Mouse (Mus musculus): ENCODE results near the gene Npvf. TPM values are rescaled to one million over a fixed set of nuclear protein-coding genes. Genes with fewer than 3 reads are reported as not detected.

Gene Npvf
- polyA plus RNA-seq, 1 experiment from 2014 or later, result not detected

GRCm38 (mm10) chr6:50666937-50667336 lies 12.7 kb upstream of the Npvf start:
- 49% methylated on average over 5 of the region's 5 CpGs for WGBS

GRCm38 (mm10) chr6:50665020-50665419 lies 10.8 kb upstream of the Npvf start:
- 43% methylated on average over 3 of the region's 3 CpGs for WGBS
- no peak overlapping the region for H3K4me3 ChIP-seq (ENCODE audit: low read length)
- no peaks in the 10 kb centered on the region for H3K36me3 ChIP-seq (ENCODE audit: control insufficient read depth, insufficient read depth, low read length)
- H3K4me1 ChIP-seq (replicated peaks; ENCODE audit: control insufficient read depth, insufficient read depth, low read length), result peaks cover 6% of the 10 kb centered on the region; the same call in 1 of the 2 replicates
- H3K9ac ChIP-seq (ENCODE audit: low read length), result no peak overlapping the region
- no peak for ATAC-seq (ENCODE audit: low read depth)
- H3K4me2 ChIP-seq (ENCODE audit: low read depth, low read length), result no peak overlapping the region
- no peaks in the 10 kb centered on the region for H3K9me3 ChIP-seq (ENCODE audit: control insufficient read depth, low read length)
- no peak overlapping the region for H3K27ac ChIP-seq (ENCODE audit: low read length)
- no peaks in the 10 kb centered on the region for H3K27me3 ChIP-seq (ENCODE audit: control insufficient read depth, insufficient read depth, low read depth, low read length)

More at GRCm38 (mm10) chr6:50666937-50667336, 12.7 kb upstream of the Npvf start:
- Histone ChIP-seq H3K27me3 (ENCODE audit: control insufficient read depth, insufficient read depth, low read depth, low read length) (no peaks in the 10 kb centered on the region), H3K36me3 (ENCODE audit: control insufficient read depth, insufficient read depth, low read length) (no peaks in the 10 kb centered on the region), H3K9ac (ENCODE audit: low read length) (no peak overlapping the region), H3K4me3 (ENCODE audit: low read length) (no peak overlapping the region), H3K4me2 (ENCODE audit: low read depth, low read length) (no peak overlapping the region), H3K27ac (ENCODE audit: low read length) (no peak overlapping the region), H3K9me3 (ENCODE audit: control insufficient read depth, low read length) (no peaks in the 10 kb centered on the region), H3K4me1 (replicated peaks; ENCODE audit: control insufficient read depth, insufficient read depth, low read length) (peaks cover 6% of the 10 kb centered on the region; the same call in 1 of the 2 replicates)
- no peak for ATAC-seq (ENCODE audit: low read depth)

GRCm38 (mm10) chr6:50664193-50664592 lies 10.0 kb upstream of the Npvf start:
- no peak overlapping the region for H3K27ac ChIP-seq (ENCODE audit: low read length)
- H3K4me1 ChIP-seq (replicated peaks; ENCODE audit: control insufficient read depth, insufficient read depth, low read length), result peaks cover 6% of the 10 kb centered on the region; the same call in 1 of the 2 replicates
- H3K36me3 ChIP-seq (ENCODE audit: control insufficient read depth, insufficient read depth, low read length), result no peaks in the 10 kb centered on the region
- no peaks in the 10 kb centered on the region for H3K27me3 ChIP-seq (ENCODE audit: control insufficient read depth, insufficient read depth, low read depth, low read length)
- H3K4me2 ChIP-seq (ENCODE audit: low read depth, low read length), result no peak overlapping the region
- no peak for ATAC-seq (ENCODE audit: low read depth)
- no peaks in the 10 kb centered on the region for H3K9me3 ChIP-seq (ENCODE audit: control insufficient read depth, low read length)
- 68% methylated on average over 3 of the region's 3 CpGs for WGBS
- H3K4me3 ChIP-seq (ENCODE audit: low read length), result no peak overlapping the region
- H3K9ac ChIP-seq (ENCODE audit: low read length), result no peak overlapping the region

GRCm38 (mm10) chr6:50662925-50663583 lies 8.8 kb upstream of the Npvf start:
- H3K4me1 ChIP-seq (replicated peaks; ENCODE audit: control insufficient read depth, insufficient read depth, low read length), result peaks cover 6% of the 10 kb centered on the region; the same call in 1 of the 2 replicates
- no peak overlapping the region for H3K27ac ChIP-seq (ENCODE audit: low read length)
- no peaks in the 10 kb centered on the region for H3K36me3 ChIP-seq (ENCODE audit: control insufficient read depth, insufficient read depth, low read length)
- no peaks in the 10 kb centered on the region for H3K27me3 ChIP-seq (ENCODE audit: control insufficient read depth, insufficient read depth, low read depth, low read length)
- 0 out of 2 replicates have a peak, but pooled peaks have one; percentile 20 for ATAC-seq (ENCODE audit: low read depth)
- no peak overlapping the region for H3K4me3 ChIP-seq (ENCODE audit: low read length)
- WGBS, result 63% methylated on average over 12 of the region's 12 CpGs
- no peak overlapping the region for H3K4me2 ChIP-seq (ENCODE audit: low read depth, low read length)
- no peak overlapping the region for H3K9ac ChIP-seq (ENCODE audit: low read length)
- H3K9me3 ChIP-seq (ENCODE audit: control insufficient read depth, low read length), result no peaks in the 10 kb centered on the region

- Histone ChIP-seq H3K9ac (ENCODE audit: low read length) (no peak overlapping the region), H3K9me3 (ENCODE audit: control insufficient read depth, low read length) (no peaks in the 10 kb centered on the region), H3K27ac (ENCODE audit: low read length) (no peak overlapping the region), H3K36me3 (ENCODE audit: control insufficient read depth, insufficient read depth, low read length) (no peaks in the 10 kb centered on the region), H3K4me2 (ENCODE audit: low read depth, low read length) (no peak overlapping the region), H3K4me3 (ENCODE audit: low read length) (no peak overlapping the region), H3K27me3 (ENCODE audit: control insufficient read depth, insufficient read depth, low read depth, low read length) (no peaks in the 10 kb centered on the region), H3K4me1 (replicated peaks; ENCODE audit: control insufficient read depth, insufficient read depth, low read length) (peaks cover 6% of the 10 kb centered on the region; the same call in 1 of the 2 replicates)
- ATAC-seq (ENCODE audit: low read depth), result no peak
- 63% methylated on average over 7 of the region's 7 CpGs for WGBS
Observed at GRCm38 (mm10) chr6:50661729-50662128, 7.5 kb upstream of the Npvf start.

- ATAC-seq (ENCODE audit: low read depth), result peak; percentile 10; the same call in 1 of the 2 replicates
- no peak overlapping the region for H3K9ac ChIP-seq (ENCODE audit: low read length)
Observed at GRCm38 (mm10) chr6:50658466-50658865, 4.2 kb upstream of the Npvf start.

GRCm38 (mm10) chr6:50658018-50658417 lies 3.8 kb upstream of the Npvf start:
- ATAC-seq (ENCODE audit: low read depth), result no peak
- WGBS, result 68% methylated on average over 5 of the region's 5 CpGs
- Histone ChIP-seq H3K4me1 (replicated peaks; ENCODE audit: control insufficient read depth, insufficient read depth, low read length) (no peaks in the 10 kb centered on the region), H3K9me3 (ENCODE audit: control insufficient read depth, low read length) (no peaks in the 10 kb centered on the region), H3K27me3 (ENCODE audit: control insufficient read depth, insufficient read depth, low read depth, low read length) (no peaks in the 10 kb centered on the region), H3K4me2 (ENCODE audit: low read depth, low read length) (no peak overlapping the region), H3K4me3 (ENCODE audit: low read length) (no peak overlapping the region), H3K27ac (ENCODE audit: low read length) (no peak overlapping the region), H3K36me3 (ENCODE audit: control insufficient read depth, insufficient read depth, low read length) (no peaks in the 10 kb centered on the region), H3K9ac (ENCODE audit: low read length) (no peak overlapping the region)

More at GRCm38 (mm10) chr6:50658466-50658865, 4.2 kb upstream of the Npvf start:
- Histone ChIP-seq H3K36me3 (ENCODE audit: control insufficient read depth, insufficient read depth, low read length) (no peaks in the 10 kb centered on the region), H3K27me3 (ENCODE audit: control insufficient read depth, insufficient read depth, low read depth, low read length) (no peaks in the 10 kb centered on the region), H3K4me3 (ENCODE audit: low read length) (no peak overlapping the region), H3K27ac (ENCODE audit: low read length) (no peak overlapping the region), H3K4me2 (ENCODE audit: low read depth, low read length) (no peak overlapping the region), H3K4me1 (replicated peaks; ENCODE audit: control insufficient read depth, insufficient read depth, low read length) (peaks cover under 1% of the 10 kb centered on the region; the same call in 1 of the 2 replicates), H3K9me3 (ENCODE audit: control insufficient read depth, low read length) (no peaks in the 10 kb centered on the region)
- WGBS, result 37% methylated on average over 3 of the region's 3 CpGs

GRCm38 (mm10) chr6:50656426-50656825 lies 2.2 kb upstream of the Npvf start:
- no peak for ATAC-seq (ENCODE audit: low read depth)
- Histone ChIP-seq H3K4me3 (ENCODE audit: low read length) (no peak overlapping the region), H3K36me3 (ENCODE audit: control insufficient read depth, insufficient read depth, low read length) (no peaks in the 10 kb centered on the region), H3K27me3 (ENCODE audit: control insufficient read depth, insufficient read depth, low read depth, low read length) (no peaks in the 10 kb centered on the region), H3K4me1 (replicated peaks; ENCODE audit: control insufficient read depth, insufficient read depth, low read length) (no peaks in the 10 kb centered on the region), H3K4me2 (ENCODE audit: low read depth, low read length) (no peak overlapping the region), H3K9me3 (ENCODE audit: control insufficient read depth, low read length) (no peaks in the 10 kb centered on the region), H3K27ac (ENCODE audit: low read length) (no peak overlapping the region), H3K9ac (ENCODE audit: low read length) (no peak overlapping the region)
- WGBS, result 95% methylated on average over 1 of the region's 1 CpGs

GRCm38 (mm10) chr6:50655925-50656324 lies 1.7 kb upstream of the Npvf start:
- H3K4me3 ChIP-seq (ENCODE audit: low read length), result no peak overlapping the region
- WGBS, result 86% methylated on average over 3 of the region's 3 CpGs
- no peak for ATAC-seq (ENCODE audit: low read depth)
- no peaks in the 10 kb centered on the region for H3K4me1 ChIP-seq (replicated peaks; ENCODE audit: control insufficient read depth, insufficient read depth, low read length)
- no peaks in the 10 kb centered on the region for H3K9me3 ChIP-seq (ENCODE audit: control insufficient read depth, low read length)
- no peak overlapping the region for H3K27ac ChIP-seq (ENCODE audit: low read length)
- H3K27me3 ChIP-seq (ENCODE audit: control insufficient read depth, insufficient read depth, low read depth, low read length), result no peaks in the 10 kb centered on the region
- H3K4me2 ChIP-seq (ENCODE audit: low read depth, low read length), result no peak overlapping the region
- no peaks in the 10 kb centered on the region for H3K36me3 ChIP-seq (ENCODE audit: control insufficient read depth, insufficient read depth, low read length)
- H3K9ac ChIP-seq (ENCODE audit: low read length), result no peak overlapping the region

All from lung, embryonic 16.5 days (tissue).